Mouse (Mus musculus) heart, postnatal 0 days (tissue): Measurements from ENCODE around the gene Iqcd.

Experiments used
- CTCF ChIP-seq: IDR thresholded peaks from 2 replicates; pipeline ENCODE4 v1.5.1; 2016; ENCODE audit warnings: antibody characterized with exemption, control low read depth, low read depth
- EP300 ChIP-seq: IDR thresholded peaks from 2 replicates; pipeline ENCODE4 v1.6.1; 2016; ENCODE audit warnings: antibody characterized with exemption, low read depth

- TF ChIP-seq EP300 = no peak
- no peak for TF ChIP-seq CTCF
Measured at GRCm38 (mm10) chr5:120621078-120621765, 32.4 kb downstream of the Iqcd start.
